Mouse (Mus musculus) right cerebral cortex, postnatal 10 days (tissue): ENCODE measurements at regions not wholly inside any gene's neighbourhood (a gene's known extent, or its start where the extent isn't known, plus 50 kb on each side); places are given as distances from the start of the nearest gene placed in this dataset.

Experiments
- DNase-seq, 2 experiments: peaks; one replicate each; pipeline ENCODE4 v3.0.0; 2021; ENCODE audit warnings: low spot score in 2 of 2

DNA sequence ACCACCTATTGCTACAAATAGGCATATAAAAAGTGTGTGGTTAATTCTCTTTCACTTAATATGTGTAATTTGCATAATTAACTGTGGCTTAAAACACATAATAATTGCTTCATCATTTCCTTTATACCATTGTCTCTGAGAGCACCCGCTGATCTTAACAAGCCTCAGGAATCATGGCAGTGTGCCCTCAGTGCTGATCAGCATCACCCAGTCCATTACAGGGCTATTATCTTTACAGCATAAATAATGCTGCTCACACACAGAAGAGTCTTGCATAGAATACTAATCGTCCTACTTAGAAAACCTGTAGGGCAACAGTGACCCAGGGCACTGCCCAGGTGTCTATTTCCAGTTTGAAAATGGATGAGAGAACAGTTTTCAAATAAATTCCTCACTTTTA is 102.4 kb downstream of the Gm597 start:
- DNase-seq: peak; percentile 21 to 24

DNA sequence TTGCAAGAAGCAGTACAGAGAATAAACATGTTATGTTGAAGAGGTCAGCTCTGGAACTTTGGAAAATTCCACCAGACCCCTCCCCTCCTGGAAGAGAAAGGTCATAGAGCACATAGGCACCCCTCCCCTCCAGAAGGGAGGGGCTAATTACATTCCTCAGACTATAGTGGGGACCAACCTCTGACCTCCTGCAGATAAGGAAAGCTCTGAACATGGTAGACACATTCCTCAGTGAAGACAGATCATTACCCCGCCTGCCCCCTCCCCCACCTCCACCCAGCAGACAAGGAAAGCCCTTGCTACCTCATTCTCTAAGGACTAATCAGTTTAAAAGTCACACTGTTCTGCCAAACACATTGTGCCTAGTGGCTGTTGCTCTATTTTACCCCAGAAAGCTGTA is 104.7 kb downstream of the Gm597 start:
- no peak for DNase-seq

DNA sequence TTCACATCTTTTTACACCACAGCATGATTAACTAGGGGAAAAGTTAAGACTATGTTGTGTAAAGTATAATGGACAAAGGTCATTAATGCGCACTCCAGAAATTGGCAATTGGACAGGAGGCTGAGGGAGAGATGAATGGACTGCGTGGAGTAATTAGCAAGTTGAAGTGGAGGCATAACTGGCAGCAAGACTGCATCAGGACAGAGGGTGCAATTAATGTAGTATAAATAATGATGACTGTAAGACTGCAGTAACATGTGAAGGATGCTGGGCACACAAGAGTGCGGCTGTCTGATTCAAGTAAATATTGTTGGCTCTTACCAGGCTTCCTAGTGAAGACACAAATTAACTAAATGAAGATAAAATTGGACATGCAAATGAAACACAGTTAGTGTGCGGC is 139.2 kb downstream of the Gm597 start:
- DNase-seq: no peak

DNA sequence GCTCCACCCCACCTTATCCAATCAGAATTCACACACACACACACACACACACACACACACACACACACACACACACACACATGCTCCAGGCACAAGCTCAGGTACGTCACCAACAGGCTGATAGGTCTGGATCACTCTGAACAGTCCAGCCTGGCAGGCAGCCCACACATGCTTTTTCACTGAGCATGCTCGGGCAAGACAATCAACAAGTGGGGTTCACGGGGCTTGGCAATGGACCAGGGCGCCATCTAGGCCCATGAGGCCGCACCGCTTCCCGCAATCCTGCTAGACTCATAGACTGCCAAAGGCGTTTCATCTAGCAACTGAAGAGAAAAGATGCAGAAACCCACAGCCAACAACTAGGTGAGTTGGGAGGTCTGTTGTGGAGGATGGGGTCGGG is 157.3 kb downstream of the Gm597 start:
- peak in 1 of 2 experiments; percentile 18 for DNase-seq

DNA sequence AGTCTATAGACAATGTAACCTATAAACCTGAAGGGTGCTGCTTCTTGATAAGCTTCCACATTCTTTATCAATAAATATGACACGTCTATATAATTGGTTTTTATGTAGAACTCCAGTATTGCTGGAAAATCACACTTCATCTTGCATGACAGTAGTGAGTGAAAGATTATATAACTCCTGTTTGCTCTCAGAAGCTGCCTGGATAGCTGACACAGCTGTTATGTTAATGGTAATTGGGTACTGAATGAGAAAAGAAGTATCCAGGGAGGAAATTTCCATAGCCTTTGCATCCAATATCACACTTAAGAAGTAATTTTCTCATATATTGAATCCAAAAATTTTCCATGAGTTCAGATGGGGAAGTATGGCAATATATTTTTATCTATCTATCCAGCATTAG is 177.7 kb downstream of the Gm597 start:
- no peak for DNase-seq

DNA sequence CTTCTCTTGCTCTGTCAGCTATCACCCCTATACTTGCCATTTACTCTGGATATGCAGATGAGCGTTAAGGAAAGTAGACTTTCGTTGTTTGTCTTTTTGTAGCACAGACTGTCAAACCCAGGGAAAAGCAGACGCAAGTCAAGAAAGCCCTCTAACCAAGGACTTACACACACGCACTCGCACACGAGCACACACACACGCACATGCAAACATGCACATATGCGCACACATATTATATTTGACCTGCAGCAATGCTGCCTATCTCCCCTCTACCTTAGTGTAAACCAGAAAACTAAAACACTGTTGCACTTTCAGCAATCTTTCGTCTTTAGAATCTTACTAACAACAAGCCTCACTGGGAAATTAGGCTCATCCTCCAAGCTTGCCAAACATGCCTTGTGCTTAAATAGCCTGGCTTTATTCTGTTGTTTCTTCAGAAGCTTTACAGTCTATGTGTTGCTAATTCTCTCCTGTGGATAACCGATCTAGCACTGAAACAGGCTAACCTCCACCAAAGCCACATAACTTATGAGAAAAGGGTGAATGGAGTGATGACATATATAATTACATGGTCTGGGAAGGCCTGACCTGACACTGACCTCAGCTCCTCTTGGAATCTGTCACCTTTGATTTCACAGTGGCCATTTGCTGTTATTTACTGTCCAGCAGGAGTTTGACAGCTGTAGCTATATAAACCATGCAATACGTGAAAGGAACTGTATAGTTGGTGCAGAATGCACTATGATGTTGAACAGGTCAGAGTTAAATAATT is 214.5 kb downstream of the Gm597 start:
- no peak for DNase-seq

DNA sequence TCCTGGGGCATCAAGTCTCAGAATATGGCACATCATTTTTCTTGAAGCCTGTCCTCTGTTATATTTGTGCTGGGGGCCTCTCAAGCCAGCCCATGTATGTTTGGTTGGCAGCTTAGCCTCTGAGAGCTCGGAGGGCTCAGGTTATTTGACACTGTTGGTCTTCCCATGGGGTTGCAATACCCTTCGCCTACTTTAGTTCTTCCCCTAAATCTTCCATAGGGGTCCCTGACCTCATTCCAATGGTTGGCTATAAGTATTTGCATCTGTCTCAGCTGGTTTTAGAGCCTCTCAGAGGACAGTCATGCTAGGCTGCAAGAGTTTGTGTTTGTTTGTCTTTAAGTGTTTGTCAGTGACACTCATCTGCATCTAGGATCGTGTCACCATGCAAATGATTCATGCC is 216.2 kb downstream of the Gm597 start:
- DNase-seq: no peak
